In genomic region chr17:43130115-43130869, GRCm38 (mm10) we compare ENCODE assay signal across 23 mouse cellular contexts.
DNase-seq lines count a peak whose midpoint lies in the region; ATAC-seq and TF ChIP-seq lines count a peak whose summit lies in the region.
"Had no signal": no experiment of that assay in that cellular context is flagged by ENCODE, and none has a peak within 500 bp of the region (broad histone marks: within the 10 kb centered on the region; RNA-seq: fewer than 3 reads in every experiment).

No protein-coding gene starts in this region.

- no peak overlapping the region for H3K4me3 ChIP-seq in heart, embryonic 10.5 days
- no peak overlapping the region for H3K4me3 ChIP-seq in lung, embryonic 15.5 days
- H3K4me3 ChIP-seq in neural tube, embryonic 15.5 days (replicated peaks): no peak overlapping the region
- no peak overlapping the region for H3K4me3 ChIP-seq in stomach, postnatal 0 days (ENCODE audit: low read depth, low read length)
- H3K4me3 ChIP-seq: embryonic facial prominence, embryonic 13.5 days; forebrain, embryonic 12.5 days; heart, adult 2 months; heart, embryonic 13.5 days; hindbrain, embryonic 12.5 days had no signal

- WGBS in heart, embryonic 10.5 days: 80% methylated on average over 3 of the region's 3 CpGs
- whole genome bisulfite sequencing in lung, embryonic 15.5 days: 31% methylated on average over 3 of the region's 3 CpGs
- WGBS in neural tube, embryonic 15.5 days: 59% methylated on average over 3 of the region's 3 CpGs
- 25% methylated on average over 3 of the region's 3 CpGs for WGBS in stomach, postnatal 0 days

- H3K27me3 ChIP-seq in heart, embryonic 10.5 days (ENCODE audit: insufficient read depth, poor library complexity, severe bottlenecking): no peaks in the 10 kb centered on the region
- no peaks in the 10 kb centered on the region for H3K27me3 ChIP-seq in lung, embryonic 15.5 days
- H3K27me3 ChIP-seq in neural tube, embryonic 15.5 days (replicated peaks): no peaks in the 10 kb centered on the region
- no peaks in the 10 kb centered on the region for H3K27me3 ChIP-seq in stomach, postnatal 0 days (ENCODE audit: control insufficient read depth, insufficient read depth, low read length)
- H3K27me3 ChIP-seq: CH12.LX; embryonic facial prominence, embryonic 13.5 days; forebrain, embryonic 12.5 days; heart, embryonic 13.5 days; hindbrain, embryonic 12.5 days; Patski had no signal

- no peak overlapping the region for H3K9ac ChIP-seq in lung, embryonic 15.5 days
- no peak overlapping the region for H3K9ac ChIP-seq in neural tube, embryonic 15.5 days (replicated peaks)
- H3K9ac ChIP-seq in stomach, postnatal 0 days (ENCODE audit: low read length): no peak overlapping the region
- H3K9ac ChIP-seq: embryonic facial prominence, embryonic 13.5 days; forebrain, embryonic 12.5 days; heart, embryonic 13.5 days; hindbrain, embryonic 12.5 days had no signal

- H3K4me2 ChIP-seq in lung, embryonic 15.5 days: no peak overlapping the region
- H3K4me2 ChIP-seq in neural tube, embryonic 15.5 days: no peak overlapping the region
- H3K4me2 ChIP-seq in stomach, postnatal 0 days (replicated peaks; ENCODE audit: low read depth): no peak overlapping the region
- H3K4me2 ChIP-seq: embryonic facial prominence, embryonic 13.5 days; forebrain, embryonic 12.5 days; heart, embryonic 13.5 days; hindbrain, embryonic 12.5 days had no signal

- H3K36me3 ChIP-seq in heart, embryonic 10.5 days: no peaks in the 10 kb centered on the region
- no peaks in the 10 kb centered on the region for H3K36me3 ChIP-seq in lung, embryonic 15.5 days
- no peaks in the 10 kb centered on the region for H3K36me3 ChIP-seq in neural tube, embryonic 15.5 days
- no peaks in the 10 kb centered on the region for H3K36me3 ChIP-seq in stomach, postnatal 0 days (ENCODE audit: control insufficient read depth, insufficient read depth, low read length)
- H3K36me3 ChIP-seq: embryonic facial prominence, embryonic 13.5 days; forebrain, embryonic 12.5 days; heart, embryonic 13.5 days; hindbrain, embryonic 12.5 days had no signal

- H3K4me1 ChIP-seq in heart, embryonic 10.5 days: no peaks in the 10 kb centered on the region
- peaks cover 7% of the 10 kb centered on the region; the same call in 1 of the 2 replicates for H3K4me1 ChIP-seq in lung, embryonic 15.5 days
- H3K4me1 ChIP-seq in neural tube, embryonic 15.5 days: no peaks in the 10 kb centered on the region
- H3K4me1 ChIP-seq in stomach, postnatal 0 days (replicated peaks; ENCODE audit: control insufficient read depth, insufficient read depth): no peaks in the 10 kb centered on the region
- H3K4me1 ChIP-seq: embryonic facial prominence, embryonic 13.5 days; forebrain, embryonic 12.5 days; heart, embryonic 13.5 days; hindbrain, embryonic 12.5 days had no signal

- peak; percentile 9 for DNase-seq in heart, embryonic 10.5 days (ENCODE audit: low spot score)
- no peak for DNase-seq in heart, postnatal 25 days (ENCODE audit: low spot score)
- no peak for DNase-seq in lung, postnatal 10 days
- DNase-seq in neural tube, embryonic 10.5 days (ENCODE audit: extremely low spot score, low spot score): no peak
- DNase-seq in stomach, postnatal 0 days (ENCODE audit: low spot score): peak; percentile 49
- no peak for DNase-seq in right cerebral cortex, postnatal 36 days (ENCODE audit: low spot score in 2 of 2)
- DNase-seq: adrenal gland, postnatal 14 days; cerebellum, adult 11-12 months; cerebellum, adult 9-11 months; cerebellum, postnatal 36 days; gastrocnemius, postnatal 10 days; heart, adult 2 months; heart, postnatal 4 days had no signal

- TF ChIP-seq CTCF in stomach, postnatal 0 days (IDR thresholded peaks at IDR 0.05; ENCODE audit: low read depth): no peak

- no peak overlapping the region for H3K27ac ChIP-seq in heart, embryonic 10.5 days
- 0 out of 2 replicates have a peak overlapping the region, but pooled peaks have one; percentile 29 for H3K27ac ChIP-seq in lung, embryonic 15.5 days
- H3K27ac ChIP-seq in neural tube, embryonic 15.5 days (replicated peaks): no peak overlapping the region
- peak overlapping the region; percentile 80 for H3K27ac ChIP-seq in stomach, postnatal 0 days (replicated peaks)
- H3K27ac ChIP-seq: embryonic facial prominence, embryonic 13.5 days; forebrain, embryonic 12.5 days; heart, adult 2 months; heart, embryonic 13.5 days; hindbrain, embryonic 12.5 days had no signal

- H3K9me3 ChIP-seq in heart, embryonic 10.5 days: no peaks in the 10 kb centered on the region
- H3K9me3 ChIP-seq in lung, embryonic 15.5 days: no peaks in the 10 kb centered on the region
- no peaks in the 10 kb centered on the region for H3K9me3 ChIP-seq in neural tube, embryonic 15.5 days (replicated peaks)
- H3K9me3 ChIP-seq in stomach, postnatal 0 days (ENCODE audit: control insufficient read depth, low read length): no peaks in the 10 kb centered on the region
- H3K9me3 ChIP-seq: embryonic facial prominence, embryonic 13.5 days; forebrain, embryonic 12.5 days; heart, embryonic 13.5 days; hindbrain, embryonic 12.5 days had no signal

- peak; percentile 46; the same call in 1 of the 2 replicates for ATAC-seq in lung, embryonic 15.5 days (ENCODE audit: borderline replicate concordance, extremely low read depth, low FRiP score, low TSS enrichment)
- 0 out of 2 replicates have a peak, but pooled peaks have one; percentile 28 for ATAC-seq in neural tube, embryonic 15.5 days (ENCODE audit: low FRiP score)
- peak; percentile 89 for ATAC-seq in stomach, postnatal 0 days (ENCODE audit: low FRiP score, low TSS enrichment)
- ATAC-seq: activated CD4-positive, CD25-positive, alpha-beta regulatory T cell, adult 4 months; forebrain, embryonic 16.5 days; Patski had no signal

- intact Hi-C loops in heart, postnatal 25 days (cut with DNase I): no loop called here

- TF ChIP-seq EP300 in stomach, postnatal 0 days (optimal IDR thresholded peaks at IDR 0.05): no peak

Comparison
In these comparisons a context has a peak if more than half of its experiments do, and no peak if none do; other contexts are left out.
1. DNase-seq: peak in heart, embryonic 10.5 days (single experiment) and stomach, postnatal 0 days (single experiment); none in heart, postnatal 25 days (single experiment), lung, postnatal 10 days (single experiment), neural tube, embryonic 10.5 days (single experiment) and right cerebral cortex, postnatal 36 days (0 of 2).
2. H3K27ac ChIP-seq: peak in lung, embryonic 15.5 days (single experiment) and stomach, postnatal 0 days (single experiment); none in heart, embryonic 10.5 days (single experiment) and neural tube, embryonic 15.5 days (single experiment).
3. ATAC-seq: peak in every context shown above with its lines; median percentile 89 in stomach, postnatal 0 days; 46 in lung, embryonic 15.5 days; 28 in neural tube, embryonic 15.5 days.